Mouse (Mus musculus) lung, postnatal 36 days (tissue): ENCODE measurements around the gene Ranbp9.
"Not testable (repeated sequence)": the region's sequence is repeated elsewhere in the genome, so short reads cannot be mapped to it uniquely, and the experiment has no call there.

Source experiments
- DNase-seq: peaks from one replicate; pipeline ENCODE4 v3.0.0; 2022; ENCODE audit warnings: mixed read lengths

Ranbp9 gene

DNA sequence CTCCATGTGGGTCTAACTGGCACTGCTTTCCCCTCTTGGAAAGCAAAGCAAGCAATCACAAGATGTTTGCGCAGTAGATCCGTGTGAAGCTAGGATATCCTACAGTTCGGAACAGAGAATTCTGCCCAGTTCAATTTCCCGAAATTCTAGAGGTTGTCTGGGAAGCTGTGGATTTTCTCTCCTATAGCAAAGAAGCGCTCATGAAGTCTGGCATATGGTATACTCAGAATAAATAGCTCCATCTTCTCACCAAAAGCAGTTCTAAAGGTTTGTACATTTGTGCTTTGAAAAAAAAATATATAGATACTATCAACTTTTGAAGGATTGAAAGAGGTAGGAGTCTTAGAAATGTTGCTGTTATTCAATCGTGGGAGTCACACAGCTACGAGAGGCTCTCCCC, 14.6 kb upstream of the Ranbp9 start:
- DNase-seq, result no peak

- peak; percentile 52 for DNase-seq
These were observed 12.6 kb upstream of the Ranbp9 start for GRCm38 (mm10) chr13:43493725-43494124.

GRCm38 (mm10) chr13:43493058-43493481, 12.0 kb upstream of the Ranbp9 start:
- peak; percentile 76 for DNase-seq

DNA sequence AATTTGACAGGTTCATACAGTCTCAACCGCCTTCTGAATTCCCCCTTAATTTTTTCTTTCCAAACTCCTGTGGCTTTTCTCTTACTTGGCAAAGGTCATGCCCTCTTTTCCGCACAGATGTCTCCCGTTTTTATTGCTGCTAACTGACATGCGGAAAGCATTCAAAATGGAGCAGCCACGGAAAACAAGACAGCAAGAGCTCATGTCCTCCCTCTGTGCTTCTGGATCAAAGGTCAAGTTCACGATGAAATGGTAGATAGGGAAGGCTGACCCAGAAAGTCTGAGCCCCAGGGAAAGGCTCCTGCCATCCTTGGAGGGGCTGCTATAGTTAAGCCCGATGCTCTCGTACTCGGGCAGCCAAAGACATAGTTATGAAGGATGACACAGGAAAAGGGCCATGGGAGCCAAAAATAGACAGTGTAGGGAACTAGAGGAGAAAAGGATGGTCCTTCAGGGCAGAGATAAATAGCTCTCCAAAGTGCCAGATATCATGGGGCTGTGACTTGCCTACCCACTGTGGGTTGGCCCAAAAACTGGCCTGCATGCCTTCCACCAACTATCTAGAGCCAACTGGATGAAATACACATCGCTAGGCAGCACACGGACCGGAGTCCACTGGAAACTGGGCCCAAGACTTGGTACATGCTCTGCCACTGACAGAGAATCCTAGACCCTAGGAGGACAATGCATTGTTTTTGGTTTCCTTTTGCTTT, 5.6 kb upstream of the Ranbp9 start:
- DNase-seq, result no peak

GRCm38 (mm10) chr13:43485278-43485976, 4.3 kb upstream of the Ranbp9 start:
- no peak for DNase-seq

DNA sequence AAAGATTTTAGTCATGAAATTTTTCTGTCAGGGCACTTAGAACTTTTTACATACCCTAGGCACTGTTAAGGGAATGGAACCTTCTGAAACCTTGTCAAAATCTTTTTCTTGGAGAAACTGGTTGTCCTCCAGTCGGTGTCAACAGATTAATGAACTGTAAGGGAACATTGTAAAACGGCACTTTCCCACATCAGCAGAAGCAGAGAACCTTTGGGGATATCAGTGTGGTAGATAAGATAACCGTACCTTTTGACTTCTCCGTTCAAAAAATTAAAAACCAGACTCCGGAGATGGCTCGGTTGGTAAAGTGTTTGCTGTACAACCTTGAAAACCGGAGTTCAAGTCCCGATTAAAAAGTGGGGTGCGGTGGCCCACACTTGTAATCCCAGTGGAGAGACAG, 1.7 kb upstream of the Ranbp9 start:
- DNase-seq, result no peak

DNA sequence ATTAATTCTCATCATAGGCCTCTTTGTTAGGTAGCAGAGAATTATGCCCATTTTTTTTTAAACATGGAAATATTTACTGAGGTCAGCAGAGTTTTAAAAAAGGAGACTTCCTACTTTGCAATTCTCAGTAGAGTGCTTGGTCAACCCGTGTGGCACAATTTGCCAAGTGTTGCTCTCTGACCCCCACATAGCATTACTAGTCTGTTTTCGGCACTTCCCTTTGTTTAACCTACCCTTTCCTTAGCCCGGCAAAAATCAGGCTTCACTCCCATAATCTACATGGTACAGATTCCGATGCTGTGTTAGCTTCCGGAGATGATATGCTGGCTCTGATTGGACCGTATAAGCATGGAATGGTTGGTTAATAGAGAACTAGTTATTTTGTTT, 770 bp upstream of the Ranbp9 start:
- peak; percentile 40 for DNase-seq

- DNase-seq, result no peak
These were observed 506 bp downstream of the Ranbp9 start for GRCm38 (mm10) chr13:43480595-43480956.

DNA sequence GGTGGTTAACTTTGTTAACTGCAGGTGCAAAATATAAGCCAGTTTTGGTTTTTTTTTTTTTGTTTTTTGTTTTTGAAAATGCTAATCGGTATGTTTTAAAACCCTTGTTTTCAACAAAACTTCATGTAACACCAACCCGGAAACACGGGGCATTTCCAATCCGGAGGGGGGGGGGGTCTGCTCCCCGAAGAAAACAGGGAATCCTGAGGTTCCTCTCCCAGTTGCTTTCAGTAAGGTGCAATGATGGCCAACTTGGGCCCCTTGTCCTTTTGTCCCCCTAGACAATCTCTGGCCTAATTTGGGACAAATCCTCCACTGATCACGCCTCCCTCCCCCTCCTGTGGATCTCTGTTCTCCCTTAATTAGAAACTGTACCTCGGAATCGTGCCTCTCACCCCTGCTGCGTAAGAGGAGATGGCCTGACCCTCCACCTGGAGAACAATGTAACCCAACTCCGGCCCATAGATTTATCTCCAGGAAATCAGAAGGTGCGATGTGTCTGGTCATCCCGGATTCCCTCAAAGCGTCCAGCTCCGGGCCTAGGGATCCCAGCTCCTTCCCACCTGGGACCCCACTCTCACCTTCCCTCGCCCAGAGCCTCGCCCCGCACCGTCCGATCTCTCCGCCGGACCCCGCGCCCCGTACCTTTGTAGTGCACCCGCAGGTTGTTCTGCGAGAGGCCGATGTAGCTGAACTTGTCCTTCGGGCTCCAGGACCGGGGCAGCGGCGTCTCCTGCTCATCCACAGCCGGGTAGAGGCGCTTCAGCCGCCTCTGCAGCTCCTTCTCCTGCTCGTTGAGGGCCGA, 1.1 kb downstream of the Ranbp9 start:
- DNase-seq, result peak; percentile 32

DNA sequence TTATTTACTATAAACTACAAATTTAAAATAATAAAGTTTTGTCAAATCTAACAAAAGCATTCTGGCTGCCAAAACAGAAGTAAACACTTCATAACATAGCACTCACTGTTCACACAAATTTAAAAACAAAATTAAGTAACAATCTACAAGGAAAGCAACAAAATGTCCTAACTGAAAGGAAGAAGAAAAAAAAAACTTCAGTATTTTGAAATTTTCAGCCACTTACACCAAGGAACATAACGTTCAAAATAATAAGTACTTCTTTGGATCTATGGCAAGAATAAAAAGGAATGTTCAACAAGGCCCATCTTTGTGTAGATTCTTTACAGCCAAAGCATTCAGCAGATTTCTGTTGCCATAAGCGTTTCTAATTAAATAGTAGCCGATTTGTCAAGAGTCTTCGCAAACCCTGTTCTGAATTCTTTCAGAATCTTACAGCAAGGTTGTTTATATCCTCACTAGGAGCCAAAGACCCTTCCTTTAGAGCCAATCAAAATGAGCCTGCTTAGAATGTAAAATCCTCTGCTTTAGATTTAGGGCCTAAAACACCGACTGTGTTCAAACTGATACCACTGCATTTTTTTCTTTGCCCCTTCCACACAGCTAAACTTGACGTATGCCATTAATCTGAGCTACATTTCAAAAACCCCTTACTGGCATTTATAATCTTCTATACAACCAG, 1.9 kb downstream of the Ranbp9 start:
- no peak for DNase-seq

- peak; percentile 63 for DNase-seq
These were observed 2.5 kb downstream of the Ranbp9 start for GRCm38 (mm10) chr13:43478586-43478985.

DNA sequence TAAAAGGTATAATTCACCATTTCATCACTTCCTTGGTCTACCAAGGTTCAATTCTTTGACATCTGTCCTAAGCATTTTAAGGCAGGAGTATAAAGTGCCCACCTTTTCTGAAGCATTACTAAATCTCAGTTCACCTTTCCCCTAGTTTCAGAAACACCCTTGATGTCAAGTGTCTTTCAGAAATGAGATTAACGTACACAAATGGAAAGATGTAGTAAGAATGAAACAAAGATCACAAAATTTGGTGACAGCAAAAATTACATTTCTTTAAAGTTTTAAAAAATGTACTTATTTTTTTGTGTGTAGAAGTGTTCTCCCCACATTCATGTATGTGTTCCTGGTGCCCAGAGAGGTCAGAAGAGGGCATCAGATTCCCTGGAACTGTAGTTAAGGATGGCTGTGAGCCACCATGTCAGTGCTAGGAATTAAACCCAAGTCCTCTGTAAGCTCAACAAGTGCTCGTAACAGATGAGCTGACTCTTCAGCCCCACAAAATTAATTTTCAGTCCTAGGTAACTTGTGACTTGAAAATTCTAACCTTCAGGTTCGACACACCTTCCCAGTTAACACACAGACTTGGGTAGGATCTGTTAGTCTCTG, 3.9 kb downstream of the Ranbp9 start:
- DNase-seq, result no peak

- DNase-seq, result no peak
These were observed 4.9 kb downstream of the Ranbp9 start for GRCm38 (mm10) chr13:43476226-43476625.

- DNase-seq, result no peak
These were observed 6.4 kb downstream of the Ranbp9 start for GRCm38 (mm10) chr13:43474722-43475121.

GRCm38 (mm10) chr13:43471861-43472260, 9.2 kb downstream of the Ranbp9 start:
- not testable (repeated sequence) for DNase-seq

DNA sequence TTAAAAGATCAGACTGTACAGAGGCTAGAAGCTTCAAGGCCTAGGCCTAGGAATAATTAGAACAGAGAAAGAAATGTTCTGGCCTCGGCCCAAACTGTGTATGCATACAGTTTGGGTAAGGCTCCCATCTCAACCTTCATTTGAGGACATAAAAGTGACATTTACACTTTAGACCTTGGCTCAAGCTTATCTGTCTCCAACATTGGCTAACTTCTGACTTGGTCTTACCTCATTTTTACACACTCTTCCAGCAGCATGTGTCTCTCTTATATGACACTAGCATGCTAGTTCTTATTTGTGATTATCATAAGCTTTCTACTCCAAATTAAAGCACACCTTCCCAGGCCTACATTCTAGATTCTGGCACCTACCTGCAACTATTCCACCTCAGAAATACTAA, 11.5 kb downstream of the Ranbp9 start:
- no peak for DNase-seq

DNA sequence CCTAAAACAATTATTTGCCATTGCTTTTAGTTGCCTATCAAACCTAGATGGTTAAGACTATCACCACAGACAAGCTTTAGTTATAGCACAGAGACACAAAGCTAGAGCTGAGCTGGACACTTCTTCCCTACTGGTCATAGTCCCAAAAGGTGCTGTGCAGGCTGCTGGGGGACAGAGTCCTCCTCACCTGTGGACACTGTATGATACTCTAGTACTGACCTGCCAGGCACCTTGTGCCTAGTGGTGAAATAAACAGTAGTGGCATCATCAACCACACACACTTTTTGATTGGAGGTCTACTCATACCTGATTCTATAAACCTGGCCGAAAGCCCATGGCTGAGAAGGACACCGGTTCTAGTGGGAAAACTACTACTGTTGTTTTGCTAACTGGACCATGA, 16.5 kb downstream of the Ranbp9 start:
- no peak for DNase-seq

GRCm38 (mm10) chr13:43457161-43457560, 23.9 kb downstream of the Ranbp9 start:
- DNase-seq, result no peak

- DNase-seq, result no peak
These were observed 26.7 kb downstream of the Ranbp9 start for GRCm38 (mm10) chr13:43454431-43454830.

- peak; percentile 20 for DNase-seq
These were observed 28.1 kb downstream of the Ranbp9 start for GRCm38 (mm10) chr13:43452843-43453605.

- no peak for DNase-seq
These were observed 28.9 kb downstream of the Ranbp9 start for GRCm38 (mm10) chr13:43452177-43452576.

- DNase-seq, result no peak
These were observed 30.4 kb downstream of the Ranbp9 start for GRCm38 (mm10) chr13:43450686-43451085.
